Mouse (Mus musculus): ENCODE data around the gene Asrgl1.
A peak's percentile ranks its signal among the peaks of the same experiment; 100 is the strongest.
"Not testable (repeated sequence)": the region's sequence is repeated elsewhere in the genome, so short reads cannot be mapped to it uniquely, and the experiment has no call there.

The Asrgl1 gene

DNA sequence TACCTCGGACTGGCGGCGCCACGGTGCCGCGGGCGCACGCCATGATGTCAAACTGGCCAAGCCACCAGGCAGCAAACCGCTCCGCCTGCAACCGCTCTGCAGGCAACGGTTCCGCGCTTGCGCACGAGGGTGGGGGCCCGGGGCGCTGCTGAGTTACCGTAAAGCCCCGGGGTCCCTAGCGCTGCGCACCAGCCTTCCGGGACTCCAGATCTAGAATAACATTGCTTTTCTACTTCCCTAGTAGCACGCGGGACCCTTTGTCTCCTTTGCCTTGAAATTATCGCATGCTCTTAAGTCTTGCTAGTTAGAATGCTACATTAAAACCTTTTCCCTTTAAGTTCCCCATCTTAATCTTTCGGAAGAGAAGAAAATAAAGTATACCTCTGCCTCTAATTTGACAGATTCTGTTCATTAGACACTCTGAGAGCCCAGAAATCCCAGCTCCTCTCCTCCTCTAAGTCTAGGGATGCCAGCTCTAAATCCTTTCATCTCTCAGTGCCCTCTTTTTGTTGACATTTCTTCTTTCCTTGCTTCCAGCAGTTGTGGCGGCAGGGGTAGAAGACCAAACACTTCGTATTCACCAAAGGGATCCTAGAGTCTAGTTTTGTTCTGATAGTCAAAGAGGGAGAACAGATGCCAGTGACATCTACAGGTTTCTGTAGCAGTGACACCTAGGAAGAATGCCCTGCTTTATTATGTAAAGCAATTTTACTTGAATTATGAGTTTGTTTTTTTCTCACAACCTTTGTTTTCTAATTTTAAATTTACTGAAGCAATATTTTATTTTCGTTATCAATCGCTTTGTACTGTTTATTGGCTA is at the start of gene Asrgl1:
Gene Asrgl1 (minus strand): TSS at position 125 of the 820 bp plus-strand sequence.
- DNase-seq (ENCODE audit: low spot score in 2 of 2): peak; percentile 87 to 90

DNA sequence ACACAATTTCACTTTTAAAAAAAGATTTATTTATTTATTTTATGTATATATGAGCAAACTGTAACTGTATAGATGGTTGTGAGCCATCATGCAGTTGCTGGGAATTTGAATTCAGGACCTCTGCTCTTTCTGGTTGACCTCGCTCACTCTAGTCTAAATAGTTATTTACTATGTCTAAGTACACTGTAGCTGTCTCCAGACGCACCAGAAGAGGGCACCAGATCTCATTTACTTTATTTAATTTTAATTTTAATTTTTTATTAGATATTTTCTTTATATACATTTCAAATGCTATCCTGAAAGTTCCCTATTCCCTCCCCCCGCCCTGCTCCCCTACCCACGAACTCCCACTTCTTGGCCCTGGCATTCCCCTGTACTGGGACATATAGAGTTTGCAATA is 10.8 kb upstream of the Asrgl1 start:
- DNase-seq (ENCODE audit: low spot score in 2 of 2): no peak

DNA sequence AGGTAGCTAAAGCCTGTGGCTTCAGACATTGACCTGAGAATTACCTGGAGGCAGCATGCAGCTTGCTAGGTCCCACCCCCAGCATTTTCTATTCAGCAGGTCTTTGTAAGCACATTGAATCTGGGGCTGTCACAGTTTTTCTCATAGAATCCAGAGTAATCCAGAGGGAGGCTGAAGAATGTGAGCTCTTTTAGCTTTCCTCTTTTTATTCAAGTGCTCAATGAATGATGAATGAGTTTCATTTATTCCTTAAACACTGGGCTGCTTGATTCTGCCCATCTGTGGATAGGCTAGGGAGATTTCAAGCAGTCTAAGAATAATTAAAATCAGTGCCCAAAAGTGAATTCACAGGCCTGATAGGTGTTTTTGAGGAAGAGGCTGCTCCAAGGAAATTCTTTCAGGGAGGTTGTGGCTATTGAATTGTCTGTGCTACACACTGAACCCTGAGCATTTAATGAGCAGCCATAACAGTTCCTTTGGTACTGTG is 8.2 kb upstream of the Asrgl1 start:
- no peak for DNase-seq (ENCODE audit: low spot score in 2 of 2)

DNA sequence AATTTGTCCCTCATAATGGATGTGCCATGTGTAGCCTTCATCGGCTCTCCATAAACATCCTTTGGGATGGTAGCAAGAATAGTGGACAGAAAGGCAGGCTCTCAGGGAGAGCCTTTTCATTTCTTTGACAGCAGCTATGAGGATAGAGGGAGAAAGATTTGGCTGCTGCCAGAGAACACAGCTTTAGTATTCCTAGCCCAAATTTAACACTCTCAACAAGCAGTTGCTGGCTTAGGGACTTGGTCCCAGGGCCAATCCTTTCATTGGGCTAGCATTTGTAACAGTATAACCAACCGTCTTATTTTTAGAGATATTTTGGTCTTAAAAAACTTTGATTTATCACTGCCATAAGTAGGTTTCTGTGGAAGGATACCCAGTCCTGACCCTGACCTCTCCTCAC is 7.8 kb upstream of the Asrgl1 start:
- DNase-seq (ENCODE audit: low spot score in 2 of 2): no peak

DNA sequence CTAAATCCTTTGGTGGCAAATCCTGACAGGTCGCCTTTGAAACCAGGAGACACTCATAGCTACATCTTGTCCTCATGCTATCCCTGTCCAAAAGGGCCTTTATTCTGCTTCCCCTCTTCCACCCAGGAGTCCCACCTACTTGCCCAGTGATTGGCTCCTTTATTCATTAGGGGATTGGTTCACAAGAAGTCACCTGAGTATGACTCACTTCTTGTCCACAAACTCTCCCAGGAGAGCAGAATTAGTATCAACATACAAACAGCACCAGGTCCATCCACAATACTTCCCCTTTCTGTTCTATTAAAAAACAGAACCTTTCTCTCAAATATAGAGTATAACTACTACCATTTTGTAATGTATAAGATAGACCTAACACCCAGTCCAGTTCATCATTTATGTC is 4.9 kb upstream of the Asrgl1 start:
- not testable (repeated sequence) for DNase-seq (ENCODE audit: low spot score in 2 of 2)

DNA sequence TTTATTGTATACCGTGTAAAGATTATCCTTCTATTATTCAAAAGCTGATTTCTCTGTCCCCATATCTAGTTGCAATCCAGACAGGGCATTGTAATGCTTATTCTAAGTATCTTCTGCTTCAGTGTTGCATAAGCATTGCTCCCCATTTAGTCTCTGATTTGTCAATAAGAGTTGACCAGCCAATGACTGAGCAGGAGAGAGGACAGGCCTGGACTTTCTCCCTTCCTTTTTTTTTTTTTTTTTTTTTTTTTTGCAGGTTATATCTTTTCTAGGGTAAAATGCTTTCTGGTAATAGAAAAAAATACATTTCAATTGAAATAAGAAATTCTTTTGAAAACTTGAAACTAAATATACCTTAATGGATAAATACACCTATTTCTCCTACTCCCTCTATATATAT is 1.7 kb upstream of the Asrgl1 start:
- DNase-seq (ENCODE audit: low spot score in 2 of 2): no peak

DNA sequence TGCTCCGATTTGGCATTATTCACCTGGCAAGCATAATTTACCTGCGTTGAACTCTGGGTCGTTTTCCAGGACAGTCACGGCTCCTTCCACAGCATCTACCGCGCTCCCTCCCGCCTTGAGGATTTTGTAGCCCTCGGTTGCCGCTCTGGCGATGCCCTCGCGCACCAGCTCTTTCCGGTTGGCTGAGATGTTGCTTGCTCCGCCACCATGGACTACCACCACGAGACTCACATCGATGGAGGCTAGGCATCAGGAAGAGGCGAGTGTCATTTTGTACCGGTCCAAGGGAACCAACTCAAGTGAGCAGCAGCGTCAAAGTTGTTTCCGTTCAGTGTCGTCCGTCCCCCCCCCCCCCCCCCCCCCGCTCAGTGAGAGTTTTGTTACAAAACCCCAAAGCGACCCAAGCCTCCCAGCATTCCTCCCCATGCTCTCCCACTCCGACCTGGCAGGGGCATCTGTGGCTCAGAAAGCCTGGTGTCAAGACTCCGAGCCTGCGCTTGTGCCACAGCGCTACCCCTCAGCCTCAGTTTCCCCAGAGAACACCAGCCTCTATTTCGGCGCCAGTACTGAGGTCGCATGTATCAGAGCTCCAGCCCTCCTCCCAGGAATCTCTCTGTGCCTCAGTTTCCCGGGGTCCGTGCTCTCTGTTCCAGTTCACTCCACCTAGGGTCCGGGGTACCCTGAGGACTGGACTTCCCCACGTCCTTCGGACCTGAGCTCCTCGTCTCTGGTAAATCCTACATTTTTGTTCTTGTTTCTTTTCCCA is 507 bp downstream of the Asrgl1 start:
- no peak for DNase-seq (ENCODE audit: low spot score in 2 of 2)

DNA sequence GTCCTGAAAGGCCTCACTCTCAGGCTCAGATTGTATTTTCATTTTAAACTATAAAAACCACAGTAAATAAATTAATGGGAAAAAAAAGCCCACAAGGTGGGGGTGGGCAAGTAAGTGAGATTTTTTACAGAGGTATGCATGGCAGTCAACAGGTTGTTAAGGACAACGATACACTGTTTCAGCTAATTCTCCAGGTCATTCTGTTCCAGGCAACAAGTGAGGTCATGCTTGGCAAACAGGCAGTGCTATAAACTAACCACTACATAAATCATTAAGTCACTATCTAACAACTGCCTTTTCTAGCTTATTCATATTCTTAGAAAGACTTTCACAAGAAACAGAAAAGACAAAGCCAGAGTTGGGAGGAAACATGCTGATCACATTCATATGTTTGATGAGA is 5.4 kb downstream of the Asrgl1 start:
- DNase-seq (ENCODE audit: low spot score in 2 of 2): no peak

DNA sequence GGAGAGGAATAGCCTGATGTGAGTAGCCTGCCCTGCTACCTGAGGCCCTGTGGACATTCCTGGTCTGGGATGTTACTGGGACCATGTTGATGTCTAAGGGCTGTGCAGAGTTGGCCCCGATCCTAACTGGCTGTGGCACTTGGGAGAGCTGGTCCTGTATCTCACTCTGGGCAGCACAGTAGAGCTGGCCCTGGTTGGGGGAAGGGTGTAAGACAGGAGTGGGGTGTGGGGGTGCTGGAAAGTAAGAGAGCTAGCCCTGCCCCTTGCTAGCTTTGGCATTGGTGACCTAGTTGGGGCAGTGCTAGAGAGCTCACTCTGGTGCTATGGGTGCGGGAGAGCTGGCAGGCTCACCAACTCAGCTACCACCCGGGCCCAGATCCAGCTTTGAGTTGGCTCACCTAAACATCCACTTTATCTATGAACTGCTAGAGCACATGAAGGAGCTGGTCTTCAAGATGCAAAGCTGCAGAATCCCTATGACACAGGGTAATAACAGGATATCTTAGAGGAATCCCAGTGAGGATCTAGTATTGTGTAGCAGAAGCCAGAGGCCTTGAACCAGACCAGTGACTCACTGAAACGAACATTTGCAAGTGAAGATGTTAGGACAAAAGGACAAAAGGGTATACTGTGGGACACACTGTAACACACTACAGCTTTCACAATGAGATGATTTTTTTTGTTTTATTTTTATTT is 6.8 kb downstream of the Asrgl1 start:
- DNase-seq (ENCODE audit: low spot score in 2 of 2): no peak

DNA sequence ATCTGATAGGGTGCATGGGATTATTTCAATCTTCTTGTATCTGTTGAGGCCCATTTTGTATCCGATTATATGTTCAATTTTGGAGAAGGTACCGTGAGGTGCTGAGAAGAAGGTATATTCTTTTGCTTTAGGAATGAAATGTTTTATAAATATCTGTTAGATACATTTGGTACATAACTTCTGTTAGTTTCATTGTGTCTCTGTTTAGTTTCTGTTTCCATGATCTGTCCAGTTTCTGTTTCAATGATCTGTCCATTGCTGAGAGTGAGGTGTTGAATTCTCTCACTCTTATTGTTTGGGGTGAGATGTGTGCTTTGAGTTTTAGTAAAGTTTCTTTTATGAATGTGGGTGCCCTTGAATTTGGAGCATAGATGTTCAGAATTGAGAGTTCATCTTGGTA is 11.4 kb downstream of the Asrgl1 start:
- DNase-seq (ENCODE audit: low spot score in 2 of 2): not testable (repeated sequence)

DNA sequence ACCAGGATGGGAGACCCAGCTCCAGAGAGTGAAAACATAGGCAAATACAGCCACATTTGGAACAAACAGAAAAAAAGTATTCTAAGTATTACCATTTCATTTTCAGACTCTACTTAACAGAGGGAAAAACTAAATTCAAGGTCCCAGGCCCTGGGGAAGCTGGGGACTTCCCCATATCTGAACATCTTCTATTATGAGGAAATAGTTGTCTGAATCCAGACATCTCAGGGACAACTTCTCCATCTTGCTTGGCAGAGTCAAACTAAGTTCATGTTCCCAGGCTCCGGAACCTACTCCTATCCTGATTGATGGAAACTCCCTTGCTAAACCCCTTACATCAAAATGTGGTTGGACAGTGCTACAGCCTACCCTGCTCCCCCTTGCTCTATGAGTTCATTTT is 13.0 kb downstream of the Asrgl1 start:
- DNase-seq (ENCODE audit: low spot score in 2 of 2): no peak

DNA sequence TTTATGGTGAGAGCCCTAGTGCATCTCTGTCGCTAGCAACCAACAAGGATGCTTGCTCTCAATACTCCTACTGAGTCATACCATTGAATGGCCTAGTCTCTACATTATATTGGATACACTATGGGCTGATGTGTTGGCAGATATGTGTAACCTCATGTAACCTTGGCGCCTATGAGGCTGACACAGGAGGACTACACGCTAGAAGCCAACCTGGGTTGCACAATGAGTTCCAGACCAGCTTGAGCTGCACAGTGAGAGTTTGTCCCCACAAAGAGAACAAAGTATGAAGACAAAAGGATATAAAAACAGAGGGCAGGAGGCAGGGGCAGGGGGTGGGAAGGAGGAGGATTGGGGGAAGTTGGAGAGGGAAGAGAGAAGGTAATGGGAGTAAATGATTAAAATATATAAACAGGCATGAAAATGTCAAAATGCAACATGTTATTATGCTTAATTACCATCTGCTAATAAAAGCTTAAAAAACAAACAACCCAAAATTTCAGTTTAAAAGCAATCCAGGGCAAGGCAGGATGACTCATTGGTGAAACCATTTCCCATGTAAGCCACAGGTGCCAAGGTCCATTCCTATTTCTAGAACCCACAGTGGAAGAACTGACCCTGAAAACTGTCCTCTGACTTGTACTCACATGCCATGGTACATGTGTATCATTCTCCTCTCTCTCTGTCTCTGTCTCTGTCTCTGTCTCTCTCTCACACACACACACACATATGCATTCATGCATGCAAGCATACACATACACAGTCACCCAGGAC is 15.6 kb downstream of the Asrgl1 start:
- peak in 1 of 2 experiments; percentile 12 for DNase-seq (ENCODE audit: low spot score in 2 of 2)

DNA sequence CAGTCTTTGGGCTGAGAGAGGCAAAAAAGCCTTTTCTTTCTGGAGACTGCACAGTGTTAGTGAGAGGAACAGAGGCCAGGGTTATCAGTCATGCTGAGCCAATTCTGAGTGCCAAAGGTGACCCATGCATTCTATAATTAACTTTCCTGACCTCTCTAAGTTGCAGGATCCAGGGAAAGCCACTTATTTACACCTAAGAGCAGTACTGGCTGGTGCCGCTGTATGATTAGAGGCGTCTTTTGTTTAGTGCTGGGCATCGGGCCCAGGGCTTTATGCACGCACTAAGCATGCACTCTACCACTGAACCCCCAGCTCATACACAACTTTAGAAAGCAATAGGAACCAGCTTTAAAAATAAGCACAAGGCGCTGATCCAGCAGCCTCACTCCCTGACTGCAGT is 18.2 kb downstream of the Asrgl1 start:
- peak in 1 of 2 experiments; percentile 12 for DNase-seq (ENCODE audit: low spot score in 2 of 2)

DNA sequence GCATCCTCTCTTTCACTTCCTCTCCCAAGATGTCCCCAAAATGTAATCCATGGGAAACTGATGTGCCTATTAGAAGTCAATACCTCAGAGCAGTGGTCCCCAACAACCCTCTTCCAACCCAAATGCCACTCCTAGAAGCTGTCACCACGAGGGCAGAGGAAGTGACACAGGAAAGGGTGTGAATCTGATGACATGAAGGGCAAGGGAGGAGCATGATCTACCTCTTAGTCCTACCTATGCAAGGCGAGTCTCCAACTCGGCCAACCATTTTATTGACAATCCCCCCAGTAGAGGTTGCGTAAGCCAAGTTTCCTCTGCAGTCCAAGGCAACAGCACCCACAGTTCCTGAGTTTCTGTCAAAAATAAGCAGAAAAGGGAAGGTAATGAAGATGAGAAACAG is 19.2 kb downstream of the Asrgl1 start:
- no peak for DNase-seq (ENCODE audit: low spot score in 2 of 2)

DNA sequence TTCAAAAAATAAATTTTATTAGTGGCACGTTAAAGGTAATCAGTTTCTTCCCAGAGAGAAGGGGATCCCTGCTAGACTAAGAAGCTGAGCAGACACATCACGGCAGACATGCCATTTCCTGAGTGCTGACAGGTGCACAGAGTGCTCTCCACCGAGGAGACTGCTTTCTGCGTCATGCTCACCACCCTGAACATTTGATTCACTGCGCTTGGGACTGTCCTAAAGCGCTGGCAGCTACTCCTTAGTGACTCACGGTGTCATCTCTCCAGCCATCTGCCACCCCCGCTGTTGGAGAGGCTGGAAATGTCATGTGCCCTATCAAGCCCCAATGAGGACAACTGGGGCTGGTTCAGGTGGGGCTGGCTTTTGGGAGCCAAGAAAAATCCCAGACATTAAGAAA is 23.4 kb downstream of the Asrgl1 start:
- DNase-seq (ENCODE audit: low spot score in 2 of 2): peak; percentile 14 to 46

DNA sequence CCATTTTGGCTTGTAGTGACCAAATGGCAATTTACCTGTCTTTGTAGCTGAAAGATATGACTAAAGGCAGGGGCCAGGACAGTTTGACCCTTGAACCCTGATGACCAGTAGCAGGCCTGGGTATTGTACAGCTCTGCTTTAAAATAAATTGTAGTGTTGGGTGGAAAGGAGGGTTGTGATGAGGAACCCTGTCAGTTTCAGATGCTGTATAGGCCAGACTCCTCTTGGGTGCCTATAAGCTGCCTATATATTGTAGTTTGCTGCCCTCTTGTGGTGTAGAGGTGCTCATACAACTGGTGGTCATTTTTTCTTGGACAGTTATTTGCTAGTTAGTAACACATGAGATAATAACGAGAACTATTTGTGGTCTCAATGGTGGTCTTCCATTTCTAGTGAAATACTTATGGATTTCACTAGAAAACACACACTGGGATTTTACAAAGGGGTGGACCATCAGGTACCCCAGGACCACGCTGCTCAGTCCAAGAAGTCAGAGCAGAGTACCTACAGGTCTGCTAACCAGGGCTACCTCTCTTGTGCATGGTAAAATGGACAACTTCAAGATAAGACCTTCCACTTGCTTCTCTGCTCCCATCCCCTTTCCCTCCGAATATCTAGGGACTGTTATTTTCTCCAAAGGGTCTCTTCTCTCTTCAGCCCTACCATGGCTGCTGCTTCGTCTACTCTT is 25.1 kb downstream of the Asrgl1 start:
- DNase-seq (ENCODE audit: low spot score in 2 of 2): peak in 1 of 2 experiments; percentile 40

DNA sequence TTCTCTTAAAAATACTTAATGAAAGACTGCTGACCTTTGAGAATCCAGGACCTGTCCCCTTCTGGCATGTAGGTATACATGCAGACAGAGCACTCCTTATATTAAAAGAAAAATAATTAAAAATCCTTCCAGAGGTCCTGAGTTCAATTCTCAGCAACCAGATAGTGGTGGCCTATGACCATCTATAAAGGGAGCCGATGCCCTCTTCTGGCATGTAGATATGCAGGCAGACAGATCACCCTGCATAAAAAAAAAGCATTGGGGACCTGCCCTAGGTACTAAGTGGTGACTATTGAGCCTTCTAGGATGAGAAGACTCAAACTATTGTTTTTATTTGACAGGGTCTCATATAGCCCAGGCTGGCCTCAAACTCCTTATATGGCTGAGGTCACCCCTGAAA is 26.9 kb downstream of the Asrgl1 start:
- peak in 1 of 2 experiments; percentile 7 for DNase-seq (ENCODE audit: low spot score in 2 of 2)

DNA sequence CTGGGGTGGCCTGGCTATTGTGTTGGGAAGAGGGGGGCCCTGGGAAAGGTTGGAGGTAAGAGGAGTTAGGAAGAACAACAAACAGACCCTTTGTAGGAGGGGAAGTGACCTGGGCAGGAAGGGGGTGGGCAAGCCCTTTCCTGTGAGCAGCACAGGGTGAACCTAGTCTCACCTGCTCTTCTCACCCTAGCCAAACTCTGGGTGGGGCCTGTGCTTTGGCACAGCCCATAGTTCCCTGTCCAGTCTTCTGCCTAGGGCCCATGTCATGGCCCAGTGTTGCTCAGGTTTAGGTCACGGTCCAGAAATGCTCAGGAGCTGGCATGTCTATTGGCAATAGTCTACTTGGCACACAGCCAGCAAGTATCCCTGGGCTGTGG is 28.1 kb downstream of the Asrgl1 start:
- peak in 1 of 2 experiments; percentile 53 for DNase-seq (ENCODE audit: low spot score in 2 of 2)

DNA sequence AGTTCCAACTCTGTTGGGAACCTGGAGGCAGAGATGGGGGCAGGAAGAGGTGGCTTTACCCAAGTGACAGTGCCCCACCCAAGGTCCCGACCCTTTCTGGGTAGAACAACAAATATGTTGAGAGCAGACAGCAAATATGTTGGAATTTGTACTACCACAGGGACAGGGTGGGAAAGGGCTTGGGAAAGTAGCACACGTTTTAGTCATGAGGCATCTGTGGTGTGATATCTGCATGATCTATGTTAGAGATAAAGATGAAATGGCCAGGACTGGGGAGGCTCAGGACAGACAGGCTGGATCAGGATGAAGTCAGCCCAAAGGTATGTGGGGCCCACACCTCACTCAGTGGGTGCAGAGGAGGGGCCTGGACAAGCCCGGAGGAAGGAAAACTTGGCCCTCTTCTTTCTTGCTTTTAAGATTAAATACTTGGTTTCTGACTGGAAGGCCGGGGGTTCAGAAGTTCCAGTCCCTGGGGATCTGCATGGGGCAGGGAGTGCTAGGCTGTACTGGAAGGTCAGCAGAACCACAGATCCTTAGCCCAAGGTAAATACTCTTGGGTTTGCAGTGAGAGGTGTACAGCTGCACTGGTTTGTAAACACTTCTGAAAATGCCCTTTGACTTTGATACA is 28.6 kb downstream of the Asrgl1 start:
- peak; percentile 53 to 58 for DNase-seq (ENCODE audit: low spot score in 2 of 2)

DNA sequence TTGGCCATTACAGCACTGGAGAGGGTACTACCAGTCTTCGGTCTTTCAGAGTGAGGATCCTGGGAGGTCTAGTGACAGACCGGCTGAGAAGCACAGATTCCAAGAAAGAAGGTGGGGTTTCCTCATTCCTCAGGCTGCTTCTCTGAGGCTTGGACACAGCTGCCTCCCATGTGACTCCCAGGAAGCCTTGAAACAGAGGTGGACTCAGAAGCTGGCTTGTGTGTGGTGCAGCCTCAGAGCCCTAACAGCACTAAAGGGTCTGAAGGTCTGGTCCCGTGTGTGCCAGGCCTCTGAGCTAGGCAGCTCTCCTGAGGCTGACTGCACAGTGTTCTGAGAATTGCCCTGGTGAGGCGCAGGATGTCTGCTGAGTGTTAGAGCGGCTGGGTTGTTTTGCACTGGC is 29.3 kb downstream of the Asrgl1 start:
- peak in 1 of 2 experiments; percentile 63 for DNase-seq (ENCODE audit: low spot score in 2 of 2)
